Mouse (Mus musculus) cerebellum, postnatal 36 days (tissue): ENCODE results near the gene 2010300C02Rik.
"Not testable (repeated sequence)": the region's sequence is repeated elsewhere in the genome, so short reads cannot be mapped to it uniquely, and the experiment has no call there.

ENCODE experiments used
- DNase-seq, 2 experiments: peaks; one replicate each; pipeline ENCODE4 v3.0.0; 2021 to 2022; ENCODE audit warnings: mixed read lengths in 2 of 2

Gene 2010300C02Rik

GRCm38 (mm10) chr1:37719761-37720640 lies at the start of gene 2010300C02Rik:
TSS of gene 2010300C02Rik (minus strand) at chr1:37720085.
- peak; percentile 73 to 85 for DNase-seq

GRCm38 (mm10) chr1:37759407-37759806 lies 39.5 kb upstream of the 2010300C02Rik start:
- no peak for DNase-seq

- DNase-seq, result no peak
These were observed 24.9 kb upstream of the 2010300C02Rik start for GRCm38 (mm10) chr1:37744650-37745259.

- DNase-seq, result no peak
These were observed 22.9 kb upstream of the 2010300C02Rik start for GRCm38 (mm10) chr1:37742602-37743270.

- no peak for DNase-seq
These were observed 22.2 kb upstream of the 2010300C02Rik start for GRCm38 (mm10) chr1:37742126-37742525.

- DNase-seq, result no peak
These were observed 20.4 kb upstream of the 2010300C02Rik start for GRCm38 (mm10) chr1:37740161-37740802.

GRCm38 (mm10) chr1:37738895-37739294 lies 19.0 kb upstream of the 2010300C02Rik start:
- no peak for DNase-seq

- no peak for DNase-seq
These were observed 17.2 kb upstream of the 2010300C02Rik start for GRCm38 (mm10) chr1:37737045-37737444.

- DNase-seq, result no peak
These were observed 16.0 kb upstream of the 2010300C02Rik start for GRCm38 (mm10) chr1:37735932-37736331.

- no peak for DNase-seq
These were observed 15.0 kb upstream of the 2010300C02Rik start for GRCm38 (mm10) chr1:37734841-37735240.

- DNase-seq, result no peak
These were observed 9.5 kb upstream of the 2010300C02Rik start for GRCm38 (mm10) chr1:37729353-37729752.

- no peak for DNase-seq
These were observed 8.2 kb upstream of the 2010300C02Rik start for GRCm38 (mm10) chr1:37728053-37728452.

GRCm38 (mm10) chr1:37727186-37727585 lies 7.3 kb upstream of the 2010300C02Rik start:
- DNase-seq, result no peak

GRCm38 (mm10) chr1:37726426-37726825 lies 6.5 kb upstream of the 2010300C02Rik start:
- no peak for DNase-seq

- DNase-seq, result no peak
These were observed 6.0 kb upstream of the 2010300C02Rik start for GRCm38 (mm10) chr1:37725880-37726279.

GRCm38 (mm10) chr1:37721092-37721491 lies 1.2 kb upstream of the 2010300C02Rik start:
- no peak for DNase-seq

- no peak for DNase-seq
These were observed 708 bp downstream of the 2010300C02Rik start for GRCm38 (mm10) chr1:37719030-37719723.

GRCm38 (mm10) chr1:37718516-37718915 lies 1.4 kb downstream of the 2010300C02Rik start:
- DNase-seq, result peak in 1 of 2 experiments; percentile 20

- DNase-seq, result no peak
These were observed 2.3 kb downstream of the 2010300C02Rik start for GRCm38 (mm10) chr1:37717415-37718195.

- not testable (repeated sequence) for DNase-seq
These were observed 7.5 kb downstream of the 2010300C02Rik start for GRCm38 (mm10) chr1:37712357-37712737.

- no peak for DNase-seq
These were observed 8.1 kb downstream of the 2010300C02Rik start for GRCm38 (mm10) chr1:37711596-37712356.
